Mouse (Mus musculus) splenic B cell, adult 2 months (primary cell): ENCODE data around the gene Ube2o.
"Not testable (repeated sequence)": the region's sequence is repeated elsewhere in the genome, so short reads cannot be mapped to it uniquely, and the experiment has no call there.

Source experiments
- DNase-seq: peaks from one replicate; pipeline ENCODE4 v3.0.0-alpha.2; 2011; ENCODE audit warnings: low read depth, low spot score
- H3K27me3 ChIP-seq: 2 replicates; pipeline ENCODE4 v1.6.1; 2012; ENCODE audit warnings: mild to moderate bottlenecking, low read length, moderate library complexity, mixed read lengths; ENCODE audit not compliant: control insufficient read depth, poor library complexity, insufficient read depth, severe bottlenecking
- H3K36me3 ChIP-seq: 2 replicates; pipeline ENCODE4 v1.6.1; 2012; ENCODE audit warnings: mild to moderate bottlenecking, low read length, moderate library complexity, mixed read lengths; ENCODE audit not compliant: control insufficient read depth, poor library complexity, insufficient read depth, severe bottlenecking

Gene Ube2o

GRCm38 (mm10) chr11:116506151-116506875 lies 74.9 kb downstream of the Ube2o start:
- H3K36me3 ChIP-seq: no peaks in the 10 kb centered on the region
- no peak for DNase-seq
- H3K27me3 ChIP-seq: no peaks in the 10 kb centered on the region

GRCm38 (mm10) chr11:116505573-116505972 lies 75.7 kb downstream of the Ube2o start:
- no peak for DNase-seq
- Histone ChIP-seq H3K27me3 (no peaks in the 10 kb centered on the region), H3K36me3 (no peaks in the 10 kb centered on the region)

- Histone ChIP-seq H3K27me3 (no peaks in the 10 kb centered on the region), H3K36me3 (no peaks in the 10 kb centered on the region)
- no peak for DNase-seq
These were observed 76.7 kb downstream of the Ube2o start for GRCm38 (mm10) chr11:116504516-116504915.

- no peaks in the 10 kb centered on the region for H3K27me3 ChIP-seq
- peak; percentile 56 for DNase-seq
- no peaks in the 10 kb centered on the region for H3K36me3 ChIP-seq
These were observed 80.1 kb downstream of the Ube2o start for GRCm38 (mm10) chr11:116501005-116501746.

GRCm38 (mm10) chr11:116499018-116499417 lies 82.2 kb downstream of the Ube2o start:
- no peak for DNase-seq
- Histone ChIP-seq H3K36me3 (no peaks in the 10 kb centered on the region), H3K27me3 (no peaks in the 10 kb centered on the region)

- Histone ChIP-seq H3K27me3 (no peaks in the 10 kb centered on the region), H3K36me3 (no peaks in the 10 kb centered on the region)
- DNase-seq: no peak
These were observed 82.7 kb downstream of the Ube2o start for GRCm38 (mm10) chr11:116498596-116498995.

- no peaks in the 10 kb centered on the region for H3K27me3 ChIP-seq
- DNase-seq: no peak
- no peaks in the 10 kb centered on the region for H3K36me3 ChIP-seq
These were observed 83.9 kb downstream of the Ube2o start for GRCm38 (mm10) chr11:116497313-116497712.

- no peaks in the 10 kb centered on the region for H3K36me3 ChIP-seq
- no peak for DNase-seq
- H3K27me3 ChIP-seq: no peaks in the 10 kb centered on the region
These were observed 86.6 kb downstream of the Ube2o start for GRCm38 (mm10) chr11:116494474-116495174.

- Histone ChIP-seq H3K27me3 (no peaks in the 10 kb centered on the region), H3K36me3 (no peaks in the 10 kb centered on the region)
- peak; percentile 87 for DNase-seq
These were observed 87.4 kb downstream of the Ube2o start, which contains the start of gene Prpsap1 for GRCm38 (mm10) chr11:116493795-116494252. Prpsap1 (minus strand) TSS chr11:116494202.

GRCm38 (mm10) chr11:116493191-116493590 lies 88.1 kb downstream of the Ube2o start:
- H3K36me3 ChIP-seq: no peaks in the 10 kb centered on the region
- no peak for DNase-seq
- H3K27me3 ChIP-seq: no peaks in the 10 kb centered on the region

- H3K27me3 ChIP-seq, H3K36me3 ChIP-seq, DNase-seq: not testable (repeated sequence)
These were observed 88.7 kb downstream of the Ube2o start for GRCm38 (mm10) chr11:116492507-116492906.

GRCm38 (mm10) chr11:116491338-116491737 lies 89.9 kb downstream of the Ube2o start:
- Histone ChIP-seq H3K36me3 (no peaks in the 10 kb centered on the region; the same call in 1 of the 2 replicates), H3K27me3 (no peaks in the 10 kb centered on the region)
- DNase-seq: no peak

- Histone ChIP-seq H3K27me3 (no peaks in the 10 kb centered on the region), H3K36me3 (peaks cover 7% of the 10 kb centered on the region; the same call in 1 of the 2 replicates)
- DNase-seq: peak; percentile 93
These were observed 90.8 kb downstream of the Ube2o start for GRCm38 (mm10) chr11:116490232-116491107.

GRCm38 (mm10) chr11:116489771-116490231 lies 91.4 kb downstream of the Ube2o start:
- DNase-seq: peak; percentile 18
- Histone ChIP-seq H3K27me3 (no peaks in the 10 kb centered on the region), H3K36me3 (peaks cover 11% of the 10 kb centered on the region; the same call in 1 of the 2 replicates)
